Mouse (Mus musculus) hindbrain, embryonic 11.5 days (tissue): ENCODE measurements at regions not wholly inside any gene's neighbourhood (a gene's known extent, or its start where the extent isn't known, plus 50 kb on each side); places are given as distances from the start of the nearest gene placed in this dataset.

ENCODE experiments used
- ATAC-seq: fragments of 200-750 bp; cut with Nextera tagmentation; 2 replicates; pipeline ENCODE4 v1.8.0; 2017; ENCODE audit warnings: mild to moderate bottlenecking, moderate TSS enrichment, moderate library complexity; ENCODE audit not compliant: low FRiP score
- DNase-seq: peaks from one replicate; pipeline ENCODE4 v3.0.0-alpha.2; 2015; ENCODE audit warnings: low spot score
- H3K27ac ChIP-seq: fragments of 300-500 bp; sonication (generic); 2 replicates; pipeline ENCODE4 v1.5.1; 2014; ENCODE audit warnings: mild to moderate bottlenecking, low read depth, low read length
- H3K27me3 ChIP-seq: fragments of 300-500 bp; sonication (generic); 2 replicates; pipeline ENCODE4 v1.6.1; 2014; ENCODE audit warnings: mild to moderate bottlenecking, low read length, moderate library complexity, mixed read lengths; ENCODE audit not compliant: control insufficient read depth, insufficient read depth
- H3K36me3 ChIP-seq: fragments of 300-500 bp; sonication (generic); 2 replicates; pipeline ENCODE4 v1.6.1; 2014; ENCODE audit warnings: mild to moderate bottlenecking, low read length, moderate library complexity, mixed read lengths; ENCODE audit not compliant: control insufficient read depth, insufficient read depth
- H3K4me1 ChIP-seq: fragments of 300-500 bp; sonication (generic); replicated peaks from 2 replicates; pipeline ENCODE4 v1.6.1; 2014; ENCODE audit warnings: low read length, mixed read lengths; ENCODE audit not compliant: control insufficient read depth, insufficient read depth
- H3K4me2 ChIP-seq: fragments of 300-500 bp; sonication (generic); replicated peaks from 2 replicates; pipeline ENCODE4 v1.6.1; 2014; ENCODE audit warnings: mild to moderate bottlenecking, low read depth, low read length
- H3K4me3 ChIP-seq: fragments of 300-500 bp; sonication (generic); 2 replicates; pipeline ENCODE4 v1.5.1; 2014; ENCODE audit warnings: low read depth, low read length
- H3K9ac ChIP-seq: fragments of 300-500 bp; sonication (generic); 2 replicates; pipeline ENCODE4 v1.6.1; 2014; ENCODE audit warnings: low read depth, low read length
- H3K9me3 ChIP-seq: fragments of 300-500 bp; sonication (generic); 2 replicates; pipeline ENCODE4 v1.6.1; 2016; ENCODE audit warnings: low read length; ENCODE audit not compliant: control insufficient read depth
- WGBS: fragments of 180-500 bp; shearing (Covaris S2); extraction: QIAGEN DNeasy Blood & Tissue Kit; methylation state at CpG from one replicate; pipeline ENCODE4 v1.1.7; 2014; 5-methylcytosine and 5-hydroxymethylcytosine counted together

DNA sequence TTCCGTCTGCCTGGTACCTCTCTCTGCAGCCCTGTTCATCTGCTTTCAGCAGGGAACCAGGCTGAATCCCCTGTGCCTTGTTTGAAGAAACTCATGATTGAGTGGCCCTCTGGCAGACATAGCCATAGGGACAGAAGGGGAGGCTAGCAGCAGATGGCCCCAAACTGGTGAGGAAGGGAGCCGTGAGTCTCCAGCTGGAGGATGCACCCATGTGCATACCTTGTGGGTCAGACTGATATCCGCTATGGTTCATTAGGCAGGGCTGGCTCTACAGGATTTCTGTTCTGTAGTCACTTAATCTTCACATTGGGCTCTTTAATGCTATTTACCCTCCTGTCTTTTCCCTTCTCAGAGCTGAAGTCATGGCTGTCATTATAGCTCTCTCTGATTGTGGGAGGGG lies 175.9 kb upstream of the Mocs1 start:
- DNase-seq, result peak; percentile 31
- Histone ChIP-seq H3K4me2 (no peak overlapping the region), H3K9me3 (no peaks in the 10 kb centered on the region), H3K27me3 (no peaks in the 10 kb centered on the region), H3K36me3 (no peaks in the 10 kb centered on the region), H3K4me1 (peaks cover 3% of the 10 kb centered on the region; the same call in 1 of the 2 replicates), H3K9ac (no peak overlapping the region), H3K27ac (no peak overlapping the region), H3K4me3 (no peak overlapping the region)
- WGBS, result 63% methylated on average over 3 of the region's 3 CpGs
- ATAC-seq, result peak; percentile 60; the same call in 1 of the 2 replicates

DNA sequence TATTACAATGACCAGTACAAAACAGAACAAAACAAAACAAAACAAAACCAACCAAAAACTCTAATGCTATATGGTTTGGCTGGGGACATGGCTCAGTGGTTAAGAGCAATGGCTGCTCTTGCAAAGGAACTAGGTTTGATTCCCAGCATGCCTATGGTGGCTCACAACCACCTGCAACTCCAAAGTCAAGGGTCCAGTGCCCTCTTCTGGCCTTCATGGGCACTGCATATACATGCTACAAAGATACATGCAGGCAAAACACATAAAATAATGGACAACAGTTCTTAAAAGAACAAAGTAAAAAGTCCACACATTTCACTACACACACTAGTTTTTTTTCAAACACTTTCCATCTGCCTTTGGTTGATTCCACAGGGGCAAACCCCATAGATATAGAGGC lies 169.7 kb upstream of the Mocs1 start:
- H3K4me3 ChIP-seq, result no peak overlapping the region
- DNase-seq (no peak), ATAC-seq (no peak)
- H3K36me3 ChIP-seq, result no peaks in the 10 kb centered on the region
- no peaks in the 10 kb centered on the region for H3K9me3 ChIP-seq
- H3K4me1 ChIP-seq, result no peaks in the 10 kb centered on the region
- H3K27me3 ChIP-seq, result no peaks in the 10 kb centered on the region
- no peak overlapping the region for H3K4me2 ChIP-seq
- H3K27ac ChIP-seq, result no peak overlapping the region
- no peak overlapping the region for H3K9ac ChIP-seq

DNA sequence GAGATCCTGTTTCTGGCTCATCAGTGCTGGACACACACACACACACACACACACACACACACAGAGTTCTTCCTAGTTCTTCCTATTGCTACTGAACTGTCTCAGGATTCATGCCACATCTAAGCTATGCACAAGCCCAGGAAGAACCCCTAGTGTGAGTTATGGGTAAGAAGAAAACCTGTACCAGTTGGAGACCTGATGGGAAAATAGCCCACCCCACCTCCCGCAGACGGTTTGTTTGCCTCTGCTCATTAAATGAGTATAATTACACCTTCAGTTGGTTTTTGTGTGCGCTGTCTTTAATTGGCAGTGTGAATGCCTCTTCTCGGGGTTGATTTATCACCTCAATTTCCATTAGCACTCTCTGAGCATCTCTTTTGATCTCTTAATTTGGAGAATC lies 165.8 kb upstream of the Mocs1 start:
- Histone ChIP-seq H3K4me1 (no peaks in the 10 kb centered on the region), H3K27me3 (no peaks in the 10 kb centered on the region), H3K4me3 (no peak overlapping the region), H3K27ac (no peak overlapping the region), H3K9me3 (no peaks in the 10 kb centered on the region), H3K36me3 (no peaks in the 10 kb centered on the region), H3K4me2 (no peak overlapping the region), H3K9ac (no peak overlapping the region)
- WGBS, result 61% methylated on average over 4 of the region's 4 CpGs
- no peak for DNase-seq
- ATAC-seq, result no peak

DNA sequence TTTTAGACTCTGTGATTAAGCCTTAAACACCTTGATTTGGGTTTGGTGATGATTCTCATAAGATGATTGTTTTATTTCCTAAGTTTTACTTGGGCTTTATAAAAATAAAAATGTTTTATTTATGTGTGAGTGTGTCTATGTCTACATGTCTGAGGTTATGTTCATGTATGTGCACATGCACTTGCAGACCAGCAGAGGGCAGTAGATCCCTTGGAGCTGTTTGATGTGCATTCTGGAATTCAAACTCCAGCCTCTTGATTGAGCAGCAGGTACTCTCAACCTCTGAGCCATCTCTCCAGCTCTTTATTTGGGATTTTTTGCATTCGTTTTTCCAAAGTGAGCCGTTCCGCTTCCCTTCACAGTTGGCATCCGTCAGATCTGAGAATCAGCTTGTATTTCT lies 161.8 kb upstream of the Mocs1 start:
- H3K4me3 ChIP-seq, result no peak overlapping the region
- 81% methylated on average over 4 of the region's 4 CpGs for WGBS
- ATAC-seq, result no peak

DNA sequence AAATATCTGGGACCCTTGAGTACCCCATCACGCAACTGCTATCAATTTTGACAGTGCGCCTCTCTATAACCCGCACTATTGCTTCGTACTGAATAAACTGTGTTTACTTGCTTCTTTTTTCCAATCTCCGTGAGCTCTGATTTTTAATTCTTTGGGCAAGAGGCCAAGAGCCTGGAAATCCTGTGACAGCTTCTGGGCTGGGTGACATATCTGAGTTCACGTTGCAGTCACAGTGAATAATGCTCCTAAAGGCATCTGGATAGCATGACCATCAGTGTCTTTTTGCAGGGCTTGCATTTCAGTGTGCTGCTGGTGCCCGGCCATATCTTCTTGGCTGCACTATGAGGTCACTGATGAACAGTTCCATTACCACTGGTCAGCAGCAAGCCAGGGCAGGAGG lies 158.2 kb upstream of the Mocs1 start:
- DNase-seq, result no peak
- H3K4me1 ChIP-seq, result no peaks in the 10 kb centered on the region
- WGBS, result 95% methylated on average over 7 of the region's 7 CpGs

More for the DNA sequence above, 161.8 kb upstream of the Mocs1 start:
- no peaks in the 10 kb centered on the region for H3K9me3 ChIP-seq
- no peak overlapping the region for H3K4me2 ChIP-seq
- DNase-seq, result peak; percentile 37
- H3K36me3 ChIP-seq, result no peaks in the 10 kb centered on the region
- H3K4me1 ChIP-seq, result no peaks in the 10 kb centered on the region
- H3K27me3 ChIP-seq, result no peaks in the 10 kb centered on the region
- H3K9ac ChIP-seq, result no peak overlapping the region
- H3K27ac ChIP-seq, result no peak overlapping the region

DNA sequence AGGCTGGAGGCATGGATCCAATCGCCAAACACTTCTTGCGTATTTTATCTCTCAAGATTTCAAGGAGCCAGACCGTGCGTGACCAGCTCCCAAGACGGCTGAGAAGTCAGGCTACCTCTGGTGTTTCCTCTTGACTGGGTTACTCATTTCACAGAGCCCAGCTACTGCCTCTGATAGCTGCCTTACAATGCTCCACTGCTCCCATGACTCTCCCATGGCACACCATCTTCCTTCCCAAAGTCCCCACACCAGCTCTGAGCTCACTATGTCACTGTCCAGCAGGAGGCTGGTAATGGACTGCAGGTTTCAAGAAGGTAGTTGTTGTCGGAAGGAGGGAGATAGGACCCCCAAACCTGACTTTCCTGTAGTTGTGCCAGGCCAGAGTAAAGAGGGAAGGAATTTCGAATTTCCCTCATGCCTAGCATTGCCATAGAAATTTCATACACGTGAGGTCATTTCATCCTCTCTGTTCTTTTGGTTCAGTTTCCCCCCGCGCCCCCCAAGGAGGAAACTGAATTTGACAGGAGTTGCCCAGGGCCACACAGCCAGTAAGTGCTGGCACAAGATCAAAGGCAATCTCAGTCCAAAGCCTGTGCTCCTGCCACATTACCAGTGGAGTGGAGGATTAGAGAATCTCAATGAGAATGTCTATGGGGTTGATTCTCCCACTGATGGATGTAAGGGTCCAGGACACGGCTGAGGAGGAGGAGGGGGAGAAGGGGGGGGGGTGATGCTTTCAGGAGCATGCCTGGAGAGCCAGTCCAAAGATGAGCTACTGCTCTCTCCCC lies 155.3 kb upstream of the Mocs1 start:
- H3K36me3 ChIP-seq, result no peaks in the 10 kb centered on the region
- no peak for DNase-seq
- no peaks in the 10 kb centered on the region for H3K9me3 ChIP-seq
- no peaks in the 10 kb centered on the region for H3K27me3 ChIP-seq
- 88% methylated on average over 10 of the region's 11 CpGs for WGBS
- no peak overlapping the region for H3K4me3 ChIP-seq
- no peak overlapping the region for H3K27ac ChIP-seq
- no peak overlapping the region for H3K9ac ChIP-seq
- no peak overlapping the region for H3K4me2 ChIP-seq
- ATAC-seq, result no peak
- H3K4me1 ChIP-seq, result no peaks in the 10 kb centered on the region

More for the DNA sequence above, 158.2 kb upstream of the Mocs1 start:
- no peaks in the 10 kb centered on the region for H3K27me3 ChIP-seq
- no peak for ATAC-seq
- H3K27ac ChIP-seq, result no peak overlapping the region
- H3K9me3 ChIP-seq, result no peaks in the 10 kb centered on the region
- no peak overlapping the region for H3K4me2 ChIP-seq
- H3K36me3 ChIP-seq, result no peaks in the 10 kb centered on the region
- H3K4me3 ChIP-seq, result no peak overlapping the region
- H3K9ac ChIP-seq, result no peak overlapping the region

DNA sequence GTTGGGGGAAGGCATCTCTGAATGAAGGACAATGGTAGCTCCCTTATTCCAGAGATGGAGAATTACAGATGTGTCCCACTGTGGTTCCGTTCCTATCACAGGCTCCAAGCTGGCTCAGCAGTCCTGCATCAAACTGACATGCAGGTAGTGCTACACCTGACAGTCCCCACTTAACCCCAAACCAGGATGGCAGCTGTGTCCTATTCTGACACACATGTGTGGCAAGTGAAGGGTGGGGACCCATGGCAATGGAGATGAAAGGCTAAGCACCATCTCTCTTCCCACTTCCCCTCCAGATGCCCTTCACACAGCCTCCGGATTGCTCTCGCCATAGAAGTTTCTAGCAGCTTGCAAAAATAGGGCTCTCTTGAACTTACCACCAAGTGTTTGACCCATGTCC lies 153.2 kb upstream of the Mocs1 start:
- 83% methylated on average over 3 of the region's 3 CpGs for WGBS
- no peak for DNase-seq
- no peaks in the 10 kb centered on the region for H3K36me3 ChIP-seq
- no peak overlapping the region for H3K4me3 ChIP-seq
- no peaks in the 10 kb centered on the region for H3K9me3 ChIP-seq
- ATAC-seq, result no peak
- no peaks in the 10 kb centered on the region for H3K4me1 ChIP-seq
- H3K4me2 ChIP-seq, result no peak overlapping the region
- no peak overlapping the region for H3K9ac ChIP-seq
- no peak overlapping the region for H3K27ac ChIP-seq
- H3K27me3 ChIP-seq, result no peaks in the 10 kb centered on the region

DNA sequence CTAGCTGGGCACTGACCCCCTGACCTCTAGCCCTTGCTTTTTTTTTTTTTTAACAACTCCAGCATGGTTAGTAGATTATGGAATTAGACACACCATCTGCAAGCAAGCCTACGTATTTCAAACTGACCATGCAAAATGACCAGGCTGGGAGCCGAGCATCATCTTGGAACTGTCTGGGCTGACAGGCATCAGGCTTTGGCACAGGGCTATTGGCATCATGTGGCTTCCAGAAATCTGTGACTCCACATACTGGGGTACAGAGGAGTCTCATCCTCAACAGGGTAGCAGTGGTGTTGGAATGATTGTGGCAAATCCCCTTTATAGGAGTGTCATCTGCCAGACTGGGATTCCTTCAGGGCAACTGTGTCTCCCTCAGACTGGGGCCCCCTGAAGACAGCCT lies 152.7 kb upstream of the Mocs1 start:
- H3K36me3 ChIP-seq, result no peaks in the 10 kb centered on the region
- 43% methylated on average over 2 of the region's 2 CpGs for WGBS
- no peak overlapping the region for H3K27ac ChIP-seq
- no peak overlapping the region for H3K9ac ChIP-seq
- H3K4me1 ChIP-seq, result no peaks in the 10 kb centered on the region
- H3K9me3 ChIP-seq, result no peaks in the 10 kb centered on the region
- H3K4me3 ChIP-seq, result no peak overlapping the region
- no peak for DNase-seq
- ATAC-seq, result no peak
- H3K27me3 ChIP-seq, result no peaks in the 10 kb centered on the region
- H3K4me2 ChIP-seq, result no peak overlapping the region

DNA sequence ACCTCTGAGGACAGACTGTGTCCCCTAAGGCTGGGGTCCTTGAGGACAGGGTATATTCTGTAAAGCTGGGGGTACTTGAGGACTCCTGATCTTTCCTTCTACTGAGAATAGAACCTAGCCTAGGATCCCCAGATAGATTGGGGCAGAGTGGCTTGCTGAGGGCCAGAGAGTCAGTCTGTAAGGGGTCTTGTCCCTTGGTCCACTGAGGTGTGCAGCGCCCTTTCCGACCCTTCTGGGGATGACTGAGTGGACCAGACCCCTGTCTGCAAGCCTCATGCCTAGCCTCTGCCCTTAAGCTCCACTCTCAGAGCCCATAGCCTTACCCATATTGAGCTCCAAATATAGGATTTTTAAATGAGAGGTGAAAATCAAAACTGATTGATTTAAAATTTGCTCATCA lies 152.2 kb upstream of the Mocs1 start:
- H3K4me3 ChIP-seq, result no peak overlapping the region
- WGBS, result 91% methylated on average over 2 of the region's 2 CpGs
- H3K27me3 ChIP-seq, result no peaks in the 10 kb centered on the region
- no peak for ATAC-seq
- H3K36me3 ChIP-seq, result no peaks in the 10 kb centered on the region
- DNase-seq, result no peak
- no peak overlapping the region for H3K4me2 ChIP-seq
- H3K9ac ChIP-seq, result no peak overlapping the region
- H3K27ac ChIP-seq, result no peak overlapping the region
- no peaks in the 10 kb centered on the region for H3K4me1 ChIP-seq
- no peaks in the 10 kb centered on the region for H3K9me3 ChIP-seq
